Mouse (Mus musculus) v-Abl transformed pro-B cells (cell line): ENCODE results near the gene Hoxc10.

Experiments used
- in situ Hi-C, 2 experiments: fragments of 400-800 bp; cut with MboI; formaldehyde crosslinking; loops; one replicate each; pipeline ENCODE4 v1.15.1; 2025; ENCODE audit not compliant: unreplicated experiment in 2 of 2

The Hoxc10 gene

GRCm38 (mm10) chr15:102942739-102943467 is 23.7 kb upstream of the Hoxc10 start:
- in situ Hi-C loops = no loop called here

- in situ Hi-C loops = no loop called here
These were observed 23.2 kb upstream of the Hoxc10 start for GRCm38 (mm10) chr15:102943468-102943813.

GRCm38 (mm10) chr15:102945185-102946077 is 21.2 kb upstream of the Hoxc10 start:
- in situ Hi-C loops = no loop called here

GRCm38 (mm10) chr15:102947276-102947675 is 19.3 kb upstream of the Hoxc10 start:
- in situ Hi-C loops = no loop called here

GRCm38 (mm10) chr15:102948842-102949241 is 17.8 kb upstream of the Hoxc10 start:
- in situ Hi-C loops = no loop called here

GRCm38 (mm10) chr15:102949696-102950095 is 16.9 kb upstream of the Hoxc10 start:
- in situ Hi-C loops = no loop called here

- in situ Hi-C loops = no loop called here
These were observed 15.7 kb upstream of the Hoxc10 start for GRCm38 (mm10) chr15:102950877-102951276.

GRCm38 (mm10) chr15:102953561-102953960 is 13.0 kb upstream of the Hoxc10 start:
- in situ Hi-C loops = no loop called here

- in situ Hi-C loops = no loop called here
These were observed 12.2 kb upstream of the Hoxc10 start, which contains the start of gene Hoxc11 for GRCm38 (mm10) chr15:102954192-102955006. TSS of gene Hoxc11 (plus strand) at chr15:102954427.

GRCm38 (mm10) chr15:102955007-102955382 is 11.6 kb upstream of the Hoxc10 start:
- in situ Hi-C loops = no loop called here

- in situ Hi-C loops = no loop called here
These were observed 10.6 kb upstream of the Hoxc10 start for GRCm38 (mm10) chr15:102955833-102956640.

GRCm38 (mm10) chr15:102956906-102957305 is 9.7 kb upstream of the Hoxc10 start:
- in situ Hi-C loops = no loop called here

GRCm38 (mm10) chr15:102959663-102960191 is 6.9 kb upstream of the Hoxc10 start:
- in situ Hi-C loops = loop anchor here in 1 of 2 experiments (10.0 kb wide), 1 partner anchor 195 kb away; no protein-coding TSS in a partner anchor

GRCm38 (mm10) chr15:102961728-102962127 is 4.9 kb upstream of the Hoxc10 start:
- in situ Hi-C loops = loop anchor here in 1 of 2 experiments (10.0 kb wide), 1 partner anchor 197 kb away; no protein-coding TSS in a partner anchor

GRCm38 (mm10) chr15:102962492-102962891 is 4.1 kb upstream of the Hoxc10 start:
- in situ Hi-C loops = loop anchor here in 1 of 2 experiments (10.0 kb wide), 1 partner anchor 198 kb away; no protein-coding TSS in a partner anchor

- in situ Hi-C loops = loop anchor here in 1 of 2 experiments (10.0 kb wide), 1 partner anchor 198 kb away; no protein-coding TSS in a partner anchor
These were observed 3.3 kb upstream of the Hoxc10 start for GRCm38 (mm10) chr15:102963259-102963658.

GRCm38 (mm10) chr15:102963671-102964640 is 2.6 kb upstream of the Hoxc10 start:
- in situ Hi-C loops = loop anchor here in 1 of 2 experiments (10.0 kb wide), 1 partner anchor 199 kb away; no protein-coding TSS in a partner anchor
